Mouse (Mus musculus) spleen, adult 2 months (tissue): ENCODE measurements around the gene Arl14ep. TPM values are rescaled to one million over a fixed set of nuclear protein-coding genes. Genes with fewer than 3 reads are reported as not detected.

Source experiments
- DNase-seq, 2 experiments: peaks; one replicate each; pipeline versions ENCODE4 v3.0.0 to v3.0.0-alpha.2; 2012 to 2021; ENCODE audit warnings: low spot score in 2 of 2, low read depth in 1 of 2
- H3K27ac ChIP-seq: fragments of 200-500 bp; 2 replicates; pipeline ENCODE4 v1.5.1; 2012; ENCODE audit warnings: low read length, inconsistent platforms; ENCODE audit not compliant: insufficient read depth
- H3K27me3 ChIP-seq: fragments of 200-500 bp; 2 replicates; pipeline ENCODE4 v1.6.1; 2012; ENCODE audit warnings: mild to moderate bottlenecking, moderate library complexity, low read length, inconsistent platforms; ENCODE audit not compliant: control insufficient read depth, insufficient read depth
- H3K36me3 ChIP-seq: fragments of 200-500 bp; 2 replicates; pipeline ENCODE4 v1.6.1; 2012; ENCODE audit warnings: mild to moderate bottlenecking, low read length, inconsistent platforms; ENCODE audit not compliant: control insufficient read depth, insufficient read depth
- H3K4me1 ChIP-seq: fragments of 200-500 bp; 2 replicates; pipeline ENCODE4 v1.6.1; 2011; ENCODE audit warnings: inconsistent platforms; ENCODE audit not compliant: control insufficient read depth, insufficient read depth, insufficient read length
- H3K4me3 ChIP-seq: fragments of 200-500 bp; 2 replicates; pipeline ENCODE4 v1.5.1; 2011; ENCODE audit warnings: mild to moderate bottlenecking, inconsistent platforms; ENCODE audit not compliant: insufficient read depth, insufficient read length; ENCODE audit errors: extremely low read depth
- CTCF ChIP-seq: fragments of 200-500 bp; IDR thresholded peaks from 2 replicates; pipeline ENCODE4 v1.5.1; 2011; ENCODE audit warnings: mild to moderate bottlenecking, inconsistent platforms; ENCODE audit not compliant: insufficient read depth, insufficient read length, insufficient replicate concordance; ENCODE audit errors: extremely low read depth
- POLR2A ChIP-seq: fragments of 200-500 bp; IDR thresholded peaks from 2 replicates; pipeline ENCODE4 v1.6.1; 2011; ENCODE audit warnings: low read depth, low read length, inconsistent platforms
- WGBS: fragments of 180-500 bp; shearing (Covaris S2); methylation state at CpG from one replicate; pipeline ENCODE4 v1.1.7; 2018; 5-methylcytosine and 5-hydroxymethylcytosine counted together
- polyA plus RNA-seq: library from polyadenylated mRNA; depleted of rRNA; stranded (reverse); fragments of >200 nt; gene quantifications from 2 replicates; pipeline ENCODE4 v1.2.3, GENCODE M21; 2012

Gene Arl14ep
- polyA plus RNA-seq, 1 experiment: 2.4 TPM

DNA sequence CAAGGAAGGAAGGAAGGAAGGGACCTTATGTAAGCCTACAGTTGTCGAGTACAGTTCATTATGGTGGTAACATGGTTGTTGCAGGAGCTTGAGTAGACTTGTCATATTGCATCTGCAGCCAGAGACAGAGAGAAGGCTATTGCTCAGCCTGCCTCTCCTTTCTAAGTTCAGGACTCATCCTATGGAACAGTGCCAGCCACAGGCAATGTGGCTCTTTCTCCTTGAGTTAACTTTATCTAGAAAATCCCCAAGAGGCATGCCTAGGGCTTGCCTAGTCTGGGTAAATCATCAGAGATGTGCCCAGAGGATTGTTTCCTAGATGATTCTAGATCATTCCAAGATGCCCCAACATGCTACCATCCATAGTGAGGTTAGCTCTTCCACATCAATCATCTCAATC is 17.0 kb upstream of the Arl14ep start:
- TF ChIP-seq POLR2A (no peak), CTCF (no peak)
- 36% methylated on average over 1 of the region's 1 CpGs for WGBS
- H3K4me3 ChIP-seq: no peak overlapping the region
- no peak overlapping the region for H3K27ac ChIP-seq
- no peaks in the 10 kb centered on the region for H3K27me3 ChIP-seq
- no peaks in the 10 kb centered on the region for H3K36me3 ChIP-seq
- H3K4me1 ChIP-seq: no peaks in the 10 kb centered on the region
- DNase-seq: no peak

- no peaks in the 10 kb centered on the region for H3K27me3 ChIP-seq
- DNase-seq: no peak
- H3K27ac ChIP-seq: no peak overlapping the region
- TF ChIP-seq CTCF (no peak), POLR2A (no peak)
- WGBS: 87% methylated on average over 2 of the region's 2 CpGs
- H3K4me3 ChIP-seq: no peak overlapping the region
- H3K4me1 ChIP-seq: no peaks in the 10 kb centered on the region
- H3K36me3 ChIP-seq: no peaks in the 10 kb centered on the region
Observed at GRCm38 (mm10) chr2:106984945-106985344, 10.7 kb upstream of the Arl14ep start.

- 49% methylated on average over 6 of the region's 6 CpGs for WGBS
- no peak for DNase-seq
Observed at GRCm38 (mm10) chr2:106982503-106982902, 8.3 kb upstream of the Arl14ep start.

GRCm38 (mm10) chr2:106976472-106976871 is 2.2 kb upstream of the Arl14ep start:
- TF ChIP-seq CTCF: no peak
- TF ChIP-seq POLR2A: no peak
- H3K27ac ChIP-seq: no peak overlapping the region
- no peaks in the 10 kb centered on the region for H3K27me3 ChIP-seq
- no peak for DNase-seq
- H3K4me3 ChIP-seq: no peak overlapping the region
- H3K36me3 ChIP-seq: no peaks in the 10 kb centered on the region
- 89% methylated on average over 3 of the region's 3 CpGs for WGBS
- H3K4me1 ChIP-seq: no peaks in the 10 kb centered on the region; the same call in 1 of the 2 replicates

More at GRCm38 (mm10) chr2:106982503-106982902, 8.3 kb upstream of the Arl14ep start:
- Histone ChIP-seq H3K36me3 (no peaks in the 10 kb centered on the region), H3K27ac (no peak overlapping the region), H3K27me3 (no peaks in the 10 kb centered on the region), H3K4me1 (no peaks in the 10 kb centered on the region), H3K4me3 (no peak overlapping the region)
- TF ChIP-seq POLR2A (no peak), CTCF (no peak)

DNA sequence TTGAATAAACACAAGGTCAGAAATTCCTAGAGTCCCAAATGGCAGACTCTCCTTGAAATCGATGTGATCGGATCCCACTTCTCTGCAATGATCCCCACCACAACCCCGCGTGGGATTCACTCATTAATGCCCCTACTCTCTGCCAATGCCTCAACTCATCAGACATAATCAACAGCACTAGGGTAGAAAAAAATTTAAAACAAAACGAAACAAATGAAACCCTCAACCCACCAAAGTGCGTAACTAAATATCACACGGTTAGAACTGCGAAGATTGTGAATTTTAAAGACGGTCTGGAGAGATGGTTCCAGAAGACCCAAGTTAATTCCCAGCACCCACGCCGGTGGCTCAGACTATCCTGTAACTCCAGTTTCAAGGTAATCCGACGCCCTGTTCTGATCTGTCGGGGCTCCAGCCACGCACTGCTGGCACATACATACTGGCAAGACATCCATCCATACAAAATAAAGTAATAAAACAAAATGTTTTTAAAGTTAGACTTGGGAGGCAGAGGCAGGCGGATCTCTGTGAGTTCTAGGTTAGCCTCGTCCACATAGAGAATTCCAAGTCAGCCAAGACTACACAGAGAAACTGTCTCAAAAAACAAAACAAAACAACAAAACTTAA is 779 bp downstream of the Arl14ep start:
- no peak overlapping the region for H3K27ac ChIP-seq
- 72% methylated on average over 17 of the region's 17 CpGs for WGBS
- no peaks in the 10 kb centered on the region for H3K27me3 ChIP-seq
- peaks cover 2% of the 10 kb centered on the region; the same call in 1 of the 2 replicates for H3K36me3 ChIP-seq
- peak overlapping the region; percentile 92 for H3K4me3 ChIP-seq
- H3K4me1 ChIP-seq: no peaks in the 10 kb centered on the region; the same call in 1 of the 2 replicates
- DNase-seq: no peak
- TF ChIP-seq CTCF (no peak), POLR2A (no peak)

- WGBS: 96% methylated on average over 6 of the region's 6 CpGs
- no peak for TF ChIP-seq CTCF
- TF ChIP-seq POLR2A: no peak
Observed at GRCm38 (mm10) chr2:106972851-106973250, 1.4 kb downstream of the Arl14ep start.

DNA sequence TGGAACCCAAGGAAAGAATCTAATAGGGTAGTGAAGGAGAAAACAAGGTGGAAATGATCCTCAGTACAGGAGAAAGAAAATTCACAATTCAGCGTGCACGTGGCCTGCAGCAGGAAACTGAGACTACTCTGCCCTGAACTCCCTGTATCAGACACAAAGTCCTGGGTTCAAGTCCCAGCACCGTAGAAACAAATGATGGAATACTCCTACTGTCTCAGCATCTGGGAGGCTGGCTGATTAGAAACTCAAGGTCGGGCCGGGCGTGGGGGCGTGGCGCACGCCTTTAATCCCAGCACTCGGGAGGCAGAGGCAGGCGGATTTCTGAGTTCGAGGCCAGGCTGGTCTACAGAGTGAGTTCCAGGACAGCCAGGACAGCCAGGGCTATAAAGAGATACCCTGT is 3.3 kb downstream of the Arl14ep start:
- 96% methylated on average over 12 of the region's 12 CpGs for WGBS
- no peak for DNase-seq
- TF ChIP-seq POLR2A: no peak

More at GRCm38 (mm10) chr2:106972851-106973250, 1.4 kb downstream of the Arl14ep start:
- DNase-seq: no peak
- Histone ChIP-seq H3K36me3 (peaks cover 7% of the 10 kb centered on the region), H3K27ac (no peak overlapping the region), H3K4me1 (no peaks in the 10 kb centered on the region; the same call in 1 of the 2 replicates), H3K27me3 (no peaks in the 10 kb centered on the region), H3K4me3 (no peak overlapping the region)

More for the DNA sequence above, 3.3 kb downstream of the Arl14ep start:
- Histone ChIP-seq H3K27ac (no peak overlapping the region), H3K4me1 (no peaks in the 10 kb centered on the region; the same call in 1 of the 2 replicates), H3K4me3 (no peak overlapping the region), H3K36me3 (peaks cover 14% of the 10 kb centered on the region), H3K27me3 (no peaks in the 10 kb centered on the region)
